Mouse (Mus musculus) liver, postnatal 0 days (tissue): ENCODE measurements around the gene Msx3.

Source experiments
- CTCF ChIP-seq: sonication (generic); IDR thresholded peaks from 2 replicates; pipeline ENCODE4 v1.5.1; 2016; ENCODE audit warnings: antibody characterized with exemption, low read depth
- EP300 ChIP-seq: IDR thresholded peaks from 2 replicates; pipeline ENCODE4 v1.6.1; 2016; ENCODE audit warnings: antibody characterized with exemption, low read depth, mild to moderate bottlenecking

DNA sequence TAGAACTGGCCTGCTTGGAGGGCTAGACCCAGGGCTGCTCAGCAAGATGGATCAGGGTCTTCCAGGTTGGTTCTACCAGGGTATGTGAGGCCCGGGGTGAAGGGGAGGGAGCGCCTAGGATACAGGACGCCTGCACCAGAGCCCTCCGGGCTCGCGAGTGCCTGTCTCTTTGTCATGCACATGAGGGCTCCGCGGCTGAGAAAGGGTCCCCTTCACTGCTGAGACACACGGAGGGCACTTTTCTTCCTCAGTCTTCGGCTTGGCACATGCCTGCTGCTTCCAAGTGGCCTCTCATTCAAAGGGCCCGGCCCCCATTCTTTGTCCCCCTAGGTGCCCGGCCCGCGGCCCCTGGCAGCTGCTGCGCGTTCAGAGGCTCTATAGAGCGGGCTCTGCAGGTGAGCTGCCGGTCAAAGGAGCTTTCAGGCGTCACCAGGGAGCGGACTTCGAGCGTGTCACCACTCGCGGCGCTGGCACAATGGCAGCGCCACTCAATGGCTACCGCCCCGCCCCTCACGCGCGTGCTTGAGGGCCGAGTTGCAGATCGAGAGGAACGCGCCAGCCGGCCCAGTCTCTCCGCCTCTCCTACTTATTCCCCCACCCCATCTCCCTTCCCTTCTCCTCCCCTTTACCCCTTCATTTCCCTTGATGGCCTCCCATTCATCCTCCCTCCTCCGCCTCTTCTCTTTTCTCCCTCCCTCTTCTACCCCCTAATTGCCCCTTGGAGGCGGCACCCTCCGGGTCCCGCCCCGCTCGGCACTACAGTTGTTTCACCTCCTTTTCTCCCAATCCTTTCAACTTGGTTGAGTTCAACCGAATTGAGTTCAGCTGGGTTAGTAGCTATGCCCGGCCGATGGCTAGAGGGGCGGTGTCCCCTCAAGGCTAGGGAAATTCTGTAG, 12.3 kb upstream of the Msx3 start:
- no peak for TF ChIP-seq EP300
- TF ChIP-seq CTCF: no peak
